Mouse (Mus musculus): Measurements from ENCODE around the gene Lrpap1. TPM values are rescaled to one million over a fixed set of nuclear protein-coding genes. Genes with fewer than 3 reads are reported as not detected.

Gene Lrpap1
- total and polyA plus RNA-seq, 3 experiments: 22.9 to 43.7 (median 39.6) TPM

GRCm38 (mm10) chr5:35131237-35131636 is 25.7 kb upstream of the Lrpap1 start:
- H3K27ac ChIP-seq (ENCODE audit: insufficient read depth, low read depth): no peak overlapping the region
- no peak overlapping the region for H3K4me2 ChIP-seq (ENCODE audit: insufficient read depth, low read depth, poor library complexity, severe bottlenecking)
- H3K9ac ChIP-seq (ENCODE audit: insufficient read depth, low read depth): no peak overlapping the region
- dilution Hi-C loops (cut with MboI; ENCODE audit: extremely low pct_ligation_motif_present, extremely low pct_unique_long_range_greater_than_20kb, low sequenced_read_pairs): no loop called here
- TF ChIP-seq RAD21 (IDR thresholded peaks at IDR 0.05; ENCODE audit: low read depth, low read length) (no peak; the same call in 1 of the 2 replicates), MAX (IDR thresholded peaks at IDR 0.05; ENCODE audit: low read length) (no peak), MEF2A (IDR thresholded peaks at IDR 0.05; ENCODE audit: borderline replicate concordance, low read depth, low read length) (no peak), CTCF (conservative IDR thresholded peaks at IDR 0.05 in 1 of 2, IDR thresholded peaks at IDR 0.05 in 1 of 2; ENCODE audit: low read depth in 2 of 2, low read length in 2 of 2) (peak in 1 of 2 experiments; percentile 47; a peak in 2 of 4 replicates)
- no peak for DNase-seq (ENCODE audit: extremely low read depth)
- H3K4me1 ChIP-seq (ENCODE audit: control insufficient read depth in 1 of 2, insufficient read depth in 2 of 2): no peaks in the 10 kb centered on the region
- in situ Hi-C loops (cut with MboI; ENCODE audit: low pct_ligation_motif_present, low pct_unique_long_range_greater_than_20kb, low sequenced_read_pairs): no loop called here
- peaks cover 16% of the 10 kb centered on the region for H3K9me3 ChIP-seq (replicated peaks; ENCODE audit: low read length)
- no peaks in the 10 kb centered on the region for H3K79me2 ChIP-seq (replicated peaks; ENCODE audit: control insufficient read depth, extremely low read depth, insufficient read depth, poor library complexity, severe bottlenecking)
- no peak overlapping the region for H3K4me3 ChIP-seq (replicated peaks in 1 of 3; ENCODE audit: low read depth in 2 of 3, low read length in 2 of 3, poor library complexity in 1 of 3)
- H3K27me3 ChIP-seq (replicated peaks): peaks cover 72% of the 10 kb centered on the region
- H3K36me3 ChIP-seq (replicated peaks in 1 of 2; ENCODE audit: control insufficient read depth in 1 of 2, insufficient read depth in 1 of 2, low read length in 1 of 2): no peaks in the 10 kb centered on the region

DNA sequence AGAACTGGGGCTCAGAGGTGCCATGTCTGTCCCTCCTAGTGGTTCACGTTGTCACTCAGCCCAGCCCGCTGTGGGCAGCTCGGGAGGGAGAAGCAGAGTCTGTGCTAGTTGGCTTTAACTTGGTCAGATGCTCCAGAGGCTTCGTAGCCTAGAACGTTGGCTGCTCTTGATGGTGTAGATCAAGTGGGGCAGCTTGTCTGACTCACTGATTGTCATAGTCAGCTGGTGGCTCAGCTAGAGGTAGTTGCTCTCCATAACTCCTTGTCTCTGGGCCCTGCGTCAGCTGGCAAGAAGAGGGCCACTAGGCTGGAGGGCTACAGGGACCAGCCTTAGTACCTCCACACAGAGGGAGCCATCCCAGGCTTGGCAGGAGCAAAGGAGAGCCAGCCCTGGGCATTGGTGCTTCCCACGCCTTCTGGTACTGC is 24.2 kb upstream of the Lrpap1 start:
- H3K9ac ChIP-seq (ENCODE audit: insufficient read depth, low read depth): no peak overlapping the region
- H3K4me3 ChIP-seq (replicated peaks in 1 of 3; ENCODE audit: low read depth in 2 of 3, low read length in 2 of 3, poor library complexity in 1 of 3): no peak overlapping the region
- DNase-seq (ENCODE audit: extremely low read depth): no peak
- H3K27ac ChIP-seq (ENCODE audit: insufficient read depth, low read depth): no peak overlapping the region
- H3K4me2 ChIP-seq (ENCODE audit: insufficient read depth, low read depth, poor library complexity, severe bottlenecking): no peak overlapping the region
- H3K27me3 ChIP-seq (replicated peaks): peaks cover 76% of the 10 kb centered on the region
- in situ Hi-C loops (cut with MboI; ENCODE audit: low pct_ligation_motif_present, low pct_unique_long_range_greater_than_20kb, low sequenced_read_pairs): no loop called here
- H3K79me2 ChIP-seq (replicated peaks; ENCODE audit: control insufficient read depth, extremely low read depth, insufficient read depth, poor library complexity, severe bottlenecking): no peaks in the 10 kb centered on the region
- no peaks in the 10 kb centered on the region for H3K4me1 ChIP-seq (ENCODE audit: control insufficient read depth in 1 of 2, insufficient read depth in 2 of 2)
- dilution Hi-C loops (cut with MboI; ENCODE audit: extremely low pct_ligation_motif_present, extremely low pct_unique_long_range_greater_than_20kb, low sequenced_read_pairs): no loop called here
- H3K9me3 ChIP-seq (replicated peaks; ENCODE audit: low read length): peaks cover 16% of the 10 kb centered on the region
- no peaks in the 10 kb centered on the region for H3K36me3 ChIP-seq (replicated peaks in 1 of 2; ENCODE audit: control insufficient read depth in 1 of 2, insufficient read depth in 1 of 2, low read length in 1 of 2)
- TF ChIP-seq ZKSCAN1 (IDR thresholded peaks at IDR 0.05; ENCODE audit: borderline replicate concordance, low read depth, low read length) (no peak), MAX (IDR thresholded peaks at IDR 0.05; ENCODE audit: low read length) (no peak), KAT2A (IDR thresholded peaks at IDR 0.05; ENCODE audit: insufficient replicate concordance, low read length) (no peak), USF2 (conservative IDR thresholded peaks at IDR 0.05; ENCODE audit: low read depth, low read length) (no peak), JUND (conservative IDR thresholded peaks at IDR 0.05; ENCODE audit: low read depth, low read length) (no peak), BHLHE40 (IDR thresholded peaks at IDR 0.05; ENCODE audit: low read depth, low read length) (no peak), MAZ (IDR thresholded peaks at IDR 0.05; ENCODE audit: low read depth, low read length) (no peak)

DNA sequence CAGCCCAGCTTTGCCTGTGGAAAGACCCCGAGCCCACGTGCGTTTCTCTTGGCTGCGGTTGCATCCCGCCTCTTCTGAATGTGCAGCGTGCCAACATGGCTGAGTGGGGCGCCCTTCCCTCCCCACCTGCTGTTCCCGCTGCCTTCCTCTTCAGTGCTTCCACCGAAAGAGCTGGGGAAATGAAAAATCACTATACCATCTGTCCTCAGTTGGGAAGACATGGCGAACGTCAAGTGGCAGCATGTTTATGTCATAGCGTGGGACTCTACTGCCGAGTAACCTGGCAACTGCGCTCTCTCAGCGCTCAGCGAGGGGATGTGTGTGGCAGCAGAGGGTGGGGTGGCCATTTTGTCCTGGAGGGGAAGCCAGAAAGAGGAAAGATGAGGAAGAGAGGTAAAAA is 23.6 kb upstream of the Lrpap1 start:
- no peak for DNase-seq (ENCODE audit: extremely low read depth)
- in situ Hi-C loops (cut with MboI; ENCODE audit: low pct_ligation_motif_present, low pct_unique_long_range_greater_than_20kb, low sequenced_read_pairs) (no loop called here), dilution Hi-C loops (cut with MboI; ENCODE audit: extremely low pct_ligation_motif_present, extremely low pct_unique_long_range_greater_than_20kb, low sequenced_read_pairs) (no loop called here)
- no peaks in the 10 kb centered on the region for H3K36me3 ChIP-seq (replicated peaks in 1 of 2; ENCODE audit: control insufficient read depth in 1 of 2, insufficient read depth in 1 of 2, low read length in 1 of 2)
- no peaks in the 10 kb centered on the region for H3K79me2 ChIP-seq (replicated peaks; ENCODE audit: control insufficient read depth, extremely low read depth, insufficient read depth, poor library complexity, severe bottlenecking)
- H3K27ac ChIP-seq (ENCODE audit: insufficient read depth, low read depth): no peak overlapping the region
- no peak overlapping the region for H3K4me3 ChIP-seq (replicated peaks in 1 of 3; ENCODE audit: low read depth in 2 of 3, low read length in 2 of 3, poor library complexity in 1 of 3)
- peaks cover 16% of the 10 kb centered on the region for H3K9me3 ChIP-seq (replicated peaks; ENCODE audit: low read length)
- no peak overlapping the region for H3K9ac ChIP-seq (ENCODE audit: insufficient read depth, low read depth)
- H3K4me2 ChIP-seq (ENCODE audit: insufficient read depth, low read depth, poor library complexity, severe bottlenecking): no peak overlapping the region
- TF ChIP-seq HCFC1 (IDR thresholded peaks at IDR 0.05; ENCODE audit: low read depth, low read length) (no peak), UBTF (IDR thresholded peaks at IDR 0.05; ENCODE audit: low read depth, low read length) (no peak), JUND (conservative IDR thresholded peaks at IDR 0.05; ENCODE audit: low read depth, low read length) (no peak), CTCF (conservative IDR thresholded peaks at IDR 0.05 in 1 of 2, IDR thresholded peaks at IDR 0.05 in 1 of 2; ENCODE audit: low read depth in 2 of 2, low read length in 2 of 2) (no peak), KAT2A (IDR thresholded peaks at IDR 0.05; ENCODE audit: insufficient replicate concordance, low read length) (no peak), CHD1 (IDR thresholded peaks at IDR 0.05; ENCODE audit: low read depth, low read length) (no peak), E2F4 (IDR thresholded peaks at IDR 0.05; ENCODE audit: insufficient replicate concordance, low read depth, low read length) (no peak), SMC3 (IDR thresholded peaks at IDR 0.05; ENCODE audit: low read depth, low read length) (no peak), POLR2AphosphoS2 (IDR thresholded peaks at IDR 0.05; ENCODE audit: low read depth, low read length) (no peak), TBP (conservative IDR thresholded peaks at IDR 0.05; ENCODE audit: low read depth, low read length) (no peak), NRF1 (IDR thresholded peaks at IDR 0.05; ENCODE audit: low read depth, low read length) (no peak), EP300 (IDR thresholded peaks at IDR 0.05; ENCODE audit: low read length) (no peak), BHLHE40 (IDR thresholded peaks at IDR 0.05; ENCODE audit: low read depth, low read length) (no peak), JUN (IDR thresholded peaks at IDR 0.05; ENCODE audit: insufficient read depth, low read depth, low read length) (no peak), MAFK (IDR thresholded peaks at IDR 0.05; ENCODE audit: insufficient replicate concordance, low read length) (no peak)
- H3K4me1 ChIP-seq (ENCODE audit: control insufficient read depth in 1 of 2, insufficient read depth in 2 of 2): no peaks in the 10 kb centered on the region
- H3K27me3 ChIP-seq (replicated peaks): peaks cover 76% of the 10 kb centered on the region
